Mouse (Mus musculus): ENCODE measurements around the gene Gm17190.
"Not testable (repeated sequence)": the region's sequence is repeated elsewhere in the genome, so short reads cannot be mapped to it uniquely, and the experiment has no call there.

Gene Gm17190

DNA sequence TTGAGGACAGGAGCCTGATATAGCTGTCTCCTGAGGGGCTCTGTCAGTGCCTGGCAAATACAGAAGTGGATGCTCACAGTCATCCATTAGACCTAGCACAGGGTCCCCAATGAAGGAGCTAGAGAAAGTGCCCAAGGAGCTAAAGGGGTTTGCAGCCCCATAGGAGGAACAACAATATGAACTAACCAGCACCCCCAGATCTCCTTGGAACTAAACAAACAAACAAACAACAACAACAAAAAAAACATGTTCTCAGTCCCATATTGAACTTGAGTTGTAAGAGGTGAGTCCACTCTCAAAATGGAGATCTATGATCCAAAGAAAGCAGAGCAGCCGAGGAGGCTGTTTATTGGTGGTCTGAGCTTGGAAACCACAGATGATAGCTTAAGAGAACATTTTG, at the start of gene Gm17190:
Gene Gm17190 (plus strand): TSS at position 301 of the 400 bp plus-strand sequence.
- DNase-seq = not testable (repeated sequence)

DNA sequence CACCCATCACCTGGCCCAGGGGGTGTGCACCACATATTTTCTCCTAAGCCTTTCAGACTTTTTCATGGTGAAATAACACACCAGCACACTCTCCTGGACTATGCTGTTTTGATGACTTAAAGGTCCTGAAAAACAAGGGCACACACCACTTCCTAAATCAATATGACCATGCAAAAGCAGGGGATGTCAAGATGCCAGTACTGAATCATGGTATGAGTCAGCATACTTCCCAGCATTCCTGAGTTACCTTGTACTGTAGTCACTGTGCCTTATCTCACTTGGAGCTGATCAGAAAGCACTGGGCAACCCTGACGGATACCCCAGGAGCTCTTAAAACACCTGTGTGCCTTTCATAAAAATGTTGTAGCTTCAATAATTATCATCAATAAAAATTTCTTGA, 42.3 kb upstream of the Gm17190 start:
- no peak for DNase-seq

DNA sequence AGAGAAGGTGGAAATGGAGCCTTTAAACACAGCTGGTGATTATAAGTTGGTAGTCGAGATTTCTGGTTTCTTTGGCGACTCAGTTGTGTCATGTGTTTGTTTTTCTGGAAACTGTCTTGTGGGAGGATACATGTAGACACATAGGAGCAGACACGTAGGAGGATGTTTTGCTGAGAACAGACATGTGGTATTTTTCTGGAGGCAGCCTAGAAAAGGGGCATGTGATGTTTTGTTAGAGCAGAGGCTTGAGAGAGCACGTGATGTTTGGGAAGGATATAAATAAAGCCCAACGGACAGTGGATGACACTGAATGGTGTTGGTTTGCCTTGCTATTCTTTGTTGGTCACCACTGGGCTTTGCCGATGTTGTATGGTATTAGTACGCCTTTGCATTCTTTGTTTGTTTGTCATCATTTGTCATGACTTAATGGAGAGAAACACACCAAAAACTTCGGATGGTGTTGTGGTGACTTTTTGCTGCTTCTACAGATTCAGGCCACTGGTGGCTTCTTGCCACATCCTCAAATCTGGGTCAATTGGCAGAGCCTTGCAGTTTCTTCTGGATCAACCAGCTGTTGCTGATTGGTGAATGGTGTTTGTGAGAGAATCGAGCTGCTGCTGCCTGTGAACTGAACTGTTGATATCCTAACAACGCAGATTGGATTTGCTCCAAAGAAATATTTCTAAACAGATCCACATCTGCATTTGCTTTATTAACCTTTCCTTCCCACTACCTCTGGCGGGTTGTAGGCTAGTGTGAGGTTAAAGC, 41.4 kb upstream of the Gm17190 start:
- no peak for DNase-seq

DNA sequence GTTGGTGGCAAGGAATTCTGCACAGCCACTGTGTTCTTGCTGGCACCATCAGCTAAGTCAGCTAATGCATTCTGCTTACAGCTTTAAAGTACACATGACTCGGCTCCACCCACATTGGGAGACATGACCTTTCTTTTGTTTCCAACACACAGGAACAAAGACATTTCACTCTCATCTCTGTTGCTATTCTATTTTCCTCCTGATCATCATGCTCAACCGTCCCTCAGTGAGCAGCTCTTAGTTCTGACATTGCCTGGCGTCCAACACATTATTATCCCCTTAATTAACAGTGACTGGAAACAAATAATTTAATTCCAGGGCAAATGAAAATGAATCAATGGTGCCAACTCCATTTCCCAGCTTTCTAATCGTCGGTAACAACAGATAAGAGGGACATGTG, 36.5 kb upstream of the Gm17190 start:
- no peak for DNase-seq

DNA sequence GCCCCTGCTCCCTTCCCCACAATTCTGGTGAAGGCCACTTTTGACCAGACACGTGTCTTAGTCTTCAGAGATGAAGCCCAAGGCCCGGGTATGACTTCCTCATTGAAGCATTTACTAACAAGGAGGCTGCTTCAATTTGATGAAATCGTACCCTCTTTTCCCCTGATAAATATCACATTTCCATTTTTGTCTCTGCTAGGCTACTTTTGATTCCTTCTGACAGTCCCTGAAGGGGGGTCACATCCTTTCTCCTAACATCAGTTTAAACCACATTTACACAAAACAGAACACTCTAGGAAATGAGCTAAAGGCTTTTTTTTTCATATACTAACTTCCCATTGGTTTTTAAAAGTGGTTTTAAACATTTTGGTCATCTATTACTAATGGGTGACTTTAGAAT, 29.1 kb upstream of the Gm17190 start:
- DNase-seq = no peak

DNA sequence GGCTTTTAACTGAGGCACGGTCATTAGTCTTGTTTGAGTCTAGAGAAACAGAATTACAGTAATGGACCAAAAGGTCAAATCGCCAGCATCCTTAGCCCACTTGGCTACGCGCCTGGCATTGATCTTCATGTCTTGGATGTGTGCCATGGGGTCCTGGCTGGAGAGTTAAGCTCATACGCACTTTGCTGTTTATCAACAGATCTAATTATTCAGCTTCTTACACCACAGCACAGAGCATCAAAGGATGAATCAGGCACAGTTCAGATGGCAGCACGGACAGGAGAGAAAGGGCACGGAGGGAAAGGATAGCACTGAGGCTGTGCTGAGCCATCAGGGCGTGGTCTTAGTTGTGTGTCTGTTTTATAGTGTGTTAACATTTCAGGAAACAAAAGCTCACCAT, 8.3 kb upstream of the Gm17190 start:
- DNase-seq = no peak

DNA sequence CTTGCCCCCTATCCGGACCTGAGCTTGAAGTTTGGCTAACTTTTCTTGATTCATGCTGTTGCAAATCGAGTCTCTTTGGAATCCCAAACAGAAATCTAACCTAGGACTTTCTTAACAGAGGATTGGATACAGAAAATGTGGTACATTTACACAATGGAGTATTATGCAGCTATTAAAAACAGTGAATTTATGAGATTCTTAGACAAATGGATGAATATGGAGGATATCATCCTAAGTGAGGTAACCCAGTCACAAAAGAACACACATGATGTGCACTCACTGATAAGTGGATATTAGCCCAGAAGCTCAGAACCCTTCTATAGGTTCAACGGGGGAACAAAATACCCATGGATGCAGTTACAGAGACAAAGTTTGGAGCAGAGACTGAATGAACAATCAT, 578 bp upstream of the Gm17190 start, which contains the start of gene Gm20075:
Gene Gm20075 (minus strand): TSS at position 101 of the 400 bp plus-strand sequence.
- not testable (repeated sequence) for DNase-seq

DNA sequence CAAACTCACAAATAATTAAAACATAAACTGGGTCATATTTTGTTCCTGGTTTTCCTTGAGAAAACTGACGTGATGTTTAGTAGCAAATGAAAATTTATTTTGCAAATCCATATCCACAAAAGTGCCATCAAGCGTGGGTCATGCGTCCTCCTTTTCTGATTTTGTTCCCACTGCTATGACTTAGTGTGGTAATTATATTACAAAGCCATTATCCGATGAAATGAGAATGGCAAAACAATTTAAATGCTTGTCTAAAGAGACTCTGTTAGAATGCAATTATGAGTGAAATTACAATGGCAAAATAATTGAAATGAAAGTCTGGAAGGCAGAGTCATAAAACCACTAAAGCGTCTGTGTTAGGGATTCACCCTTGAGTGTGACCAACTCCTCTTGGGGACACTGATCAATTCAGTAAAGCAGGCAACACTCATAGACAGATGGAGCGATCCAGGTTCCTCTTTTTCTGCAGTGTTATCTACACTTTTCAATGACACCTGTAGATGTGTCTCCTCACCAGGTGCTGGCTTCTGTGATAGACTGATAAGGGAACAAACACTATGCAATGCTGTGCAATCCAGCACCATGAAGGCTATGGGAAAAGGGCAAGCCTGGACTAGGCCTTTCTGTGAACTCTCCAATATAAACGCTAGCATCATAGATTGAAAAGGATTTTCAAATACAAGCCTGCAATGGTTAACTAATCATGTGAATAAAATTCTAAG, 3.9 kb downstream of the Gm17190 start:
- no peak for DNase-seq

DNA sequence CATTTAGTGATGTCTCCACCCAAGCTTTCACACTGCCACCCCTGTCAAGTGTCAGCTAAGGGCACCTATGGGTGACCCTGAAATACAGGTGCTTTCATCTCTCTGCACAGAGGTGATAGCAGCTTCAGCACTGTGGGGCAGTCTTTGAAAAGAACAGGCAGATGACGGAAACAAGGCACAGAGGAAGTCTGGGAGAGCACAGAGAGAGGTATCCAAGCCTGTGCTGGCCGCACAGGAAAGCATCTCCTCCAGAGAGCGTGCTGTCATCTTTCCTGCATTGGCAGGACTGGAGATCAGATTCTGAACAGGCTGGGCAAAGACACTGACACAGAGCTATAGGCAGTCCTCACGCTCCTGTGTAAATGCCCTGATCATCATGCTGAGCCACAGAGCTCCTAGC, 9.1 kb downstream of the Gm17190 start:
- no peak for DNase-seq

DNA sequence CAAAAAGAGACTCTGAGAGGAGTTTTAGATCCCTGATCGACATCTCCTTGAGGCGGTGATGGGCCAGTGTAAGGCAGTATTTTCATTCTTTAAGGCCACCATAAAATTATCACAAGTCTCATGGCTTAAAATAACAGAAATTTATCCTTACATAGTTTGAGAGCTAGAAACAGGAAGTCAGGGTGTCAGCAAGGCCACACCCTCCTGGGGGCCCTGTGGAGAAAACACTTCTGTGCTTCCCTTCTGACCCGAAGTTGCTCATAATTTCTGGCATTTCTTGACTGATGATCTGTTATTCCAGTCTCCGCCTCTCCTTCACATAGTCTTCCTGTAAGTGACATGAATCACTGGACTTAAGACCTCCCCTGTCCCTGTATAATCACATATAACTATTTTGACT, 24.5 kb downstream of the Gm17190 start:
- no peak for DNase-seq

DNA sequence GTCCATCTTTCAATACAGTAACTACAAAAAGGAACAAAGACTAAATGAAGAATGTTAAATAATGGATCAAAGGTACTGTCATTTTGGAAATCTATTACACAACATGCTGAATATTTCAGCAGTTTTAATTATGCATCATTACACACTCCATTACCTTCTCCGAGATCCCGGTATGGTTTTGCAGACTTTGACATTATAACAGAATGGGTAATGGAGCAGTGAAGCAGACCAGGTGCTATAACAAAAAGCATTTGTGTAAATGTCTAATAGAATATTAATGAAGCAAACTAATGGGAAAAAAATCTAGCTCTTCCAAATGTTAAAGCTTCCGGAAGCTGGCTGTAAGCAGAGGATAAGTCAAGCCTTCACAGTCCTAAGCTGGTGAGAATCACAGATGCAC, 28.9 kb downstream of the Gm17190 start:
- no peak for DNase-seq

DNA sequence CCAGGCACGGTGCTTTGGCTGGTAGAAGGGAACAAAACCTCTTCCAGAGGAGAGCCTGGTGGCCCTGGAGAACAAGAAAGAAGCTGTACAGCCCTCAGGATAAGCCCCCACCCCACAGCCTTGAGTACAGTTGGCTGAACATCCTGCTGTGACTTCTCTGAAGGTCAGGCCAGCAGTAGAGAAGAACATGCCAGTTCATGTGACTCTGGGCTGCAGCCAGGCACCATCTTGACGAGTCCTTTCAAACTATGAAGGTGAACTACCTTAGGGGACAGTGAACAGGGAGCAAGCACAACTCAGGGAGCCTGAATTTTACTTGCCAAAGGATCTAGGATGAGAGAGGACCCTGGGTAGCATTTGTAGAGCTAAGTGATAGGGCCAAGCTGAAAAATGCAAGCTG, 30.9 kb downstream of the Gm17190 start:
- DNase-seq = no peak

DNA sequence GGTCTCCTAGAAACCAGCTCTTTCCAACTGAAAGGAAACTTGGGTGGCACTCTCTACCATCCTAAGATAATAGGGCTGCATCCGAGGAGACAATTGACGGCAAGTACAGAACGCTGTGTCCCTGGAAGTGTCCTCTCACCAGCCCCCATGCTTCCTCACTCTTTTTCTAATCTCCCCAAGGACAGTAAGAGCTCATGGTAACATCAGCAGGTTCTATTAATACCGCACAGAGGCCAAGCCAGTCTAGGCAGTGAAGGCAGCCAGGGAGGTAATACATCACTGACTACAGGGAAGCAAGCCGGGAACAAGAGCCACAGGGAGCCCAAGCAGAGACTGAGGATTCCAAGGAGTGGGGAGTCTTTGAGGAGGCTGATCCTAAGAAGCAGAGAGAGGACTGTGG, 43.2 kb downstream of the Gm17190 start:
- no peak for DNase-seq

DNA sequence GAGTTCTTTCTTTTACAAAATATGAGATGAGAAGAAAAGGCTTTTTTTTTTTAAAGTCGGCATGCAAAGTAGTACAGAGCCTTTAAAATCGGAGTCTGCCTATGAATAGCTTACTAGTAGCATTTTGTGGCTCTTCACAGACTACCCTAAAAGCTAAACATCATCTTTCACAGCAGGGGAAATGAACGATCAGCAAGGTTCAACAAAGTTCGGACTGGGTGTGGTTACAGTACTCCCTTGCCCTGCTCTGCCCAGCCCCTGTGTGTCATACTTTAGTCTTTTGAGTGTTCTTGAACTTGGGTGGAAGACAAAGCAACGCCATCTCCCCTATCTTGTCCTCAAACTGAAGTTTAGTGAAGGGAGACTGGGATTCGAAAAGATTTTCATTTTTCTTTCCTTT, 44.8 kb downstream of the Gm17190 start:
- no peak for DNase-seq

DNA sequence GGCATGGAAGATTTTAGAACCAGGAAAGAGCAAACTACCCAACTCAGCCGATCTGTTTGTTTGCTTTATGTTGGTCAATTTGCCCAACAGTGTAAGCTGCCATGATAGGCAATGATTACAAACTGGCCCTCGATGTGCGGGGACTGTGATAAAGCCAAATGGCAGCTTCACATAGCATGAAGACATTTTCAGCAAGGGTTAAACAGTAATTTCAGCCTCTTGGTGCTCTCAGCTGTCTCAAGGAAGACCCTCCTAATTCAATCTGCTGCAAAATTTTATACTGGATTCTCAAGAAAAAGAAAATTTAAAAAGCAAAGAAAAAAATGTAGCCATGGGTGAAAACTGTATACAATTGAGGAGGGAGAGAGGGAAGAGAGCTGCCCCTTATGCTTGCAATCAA, 47.2 kb downstream of the Gm17190 start:
- DNase-seq = no peak

DNA sequence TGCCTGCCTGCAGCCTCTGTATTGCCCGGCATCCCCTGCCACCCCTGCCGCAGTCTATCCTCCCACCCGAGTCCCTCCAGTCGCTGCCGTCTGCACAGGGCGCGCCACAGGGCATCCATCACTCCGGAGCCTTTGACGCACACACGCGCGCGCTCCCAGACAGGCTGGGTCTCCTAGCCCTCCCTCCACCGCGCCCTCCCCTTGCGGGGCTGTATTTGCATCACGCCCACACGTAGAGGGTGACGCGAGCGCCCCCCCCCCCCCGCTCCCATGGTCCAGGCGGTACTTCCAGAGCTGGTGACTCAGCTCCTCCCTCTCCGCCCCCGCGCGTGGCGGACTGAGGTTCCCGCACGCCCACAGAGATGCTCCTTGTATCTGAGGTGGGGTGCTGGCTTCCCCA, 49.2 kb downstream of the Gm17190 start:
- peak; percentile 78 for DNase-seq

DNA sequence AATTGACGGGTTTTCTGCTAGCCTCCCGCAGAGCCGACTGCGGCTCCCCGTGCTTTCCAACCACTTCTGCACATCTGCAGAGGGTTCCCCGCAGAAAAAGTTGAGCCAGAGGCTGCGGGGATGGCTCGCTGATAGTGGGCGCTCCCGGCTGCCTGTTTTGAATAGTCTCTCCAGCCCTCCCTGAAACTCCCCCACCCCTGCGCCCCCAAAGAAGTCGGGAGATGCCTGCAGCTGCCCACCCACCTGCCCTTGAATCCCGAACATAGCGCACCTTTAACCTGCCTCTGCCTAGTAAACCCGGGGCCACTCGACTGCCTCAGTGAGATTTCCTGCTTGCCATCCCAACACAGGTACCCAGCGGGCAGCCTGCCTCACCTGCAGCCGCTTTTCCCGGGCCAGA, 50.1 kb downstream of the Gm17190 start:
- DNase-seq = peak; percentile 27

DNA sequence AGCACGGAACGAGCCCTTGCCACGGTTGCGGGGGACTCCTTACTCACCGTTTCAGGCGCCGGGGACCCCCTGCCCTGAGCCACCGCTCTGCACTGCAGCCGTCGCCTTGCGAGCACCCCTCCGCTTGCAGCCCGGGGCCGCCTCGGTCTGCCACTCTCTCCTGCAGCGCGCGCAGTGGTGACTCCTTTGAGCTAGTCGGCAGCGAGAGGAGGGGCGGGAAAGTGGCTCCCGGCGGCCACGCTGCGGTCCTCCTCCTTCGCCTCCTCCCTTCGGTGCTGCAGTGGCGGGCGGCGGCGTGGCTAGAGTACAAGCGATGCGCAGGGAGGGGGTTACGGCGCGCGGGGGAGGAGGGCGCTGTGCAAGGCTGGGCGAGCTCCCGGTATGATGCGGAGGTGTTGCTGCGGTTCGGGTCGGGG, 50.6 kb downstream of the Gm17190 start, which contains the start of gene Sv2c:
Gene Sv2c (minus strand): TSS at position 177 of the 416 bp plus-strand sequence.
- DNase-seq = peak; percentile 79
